In the genomic region with DNA sequence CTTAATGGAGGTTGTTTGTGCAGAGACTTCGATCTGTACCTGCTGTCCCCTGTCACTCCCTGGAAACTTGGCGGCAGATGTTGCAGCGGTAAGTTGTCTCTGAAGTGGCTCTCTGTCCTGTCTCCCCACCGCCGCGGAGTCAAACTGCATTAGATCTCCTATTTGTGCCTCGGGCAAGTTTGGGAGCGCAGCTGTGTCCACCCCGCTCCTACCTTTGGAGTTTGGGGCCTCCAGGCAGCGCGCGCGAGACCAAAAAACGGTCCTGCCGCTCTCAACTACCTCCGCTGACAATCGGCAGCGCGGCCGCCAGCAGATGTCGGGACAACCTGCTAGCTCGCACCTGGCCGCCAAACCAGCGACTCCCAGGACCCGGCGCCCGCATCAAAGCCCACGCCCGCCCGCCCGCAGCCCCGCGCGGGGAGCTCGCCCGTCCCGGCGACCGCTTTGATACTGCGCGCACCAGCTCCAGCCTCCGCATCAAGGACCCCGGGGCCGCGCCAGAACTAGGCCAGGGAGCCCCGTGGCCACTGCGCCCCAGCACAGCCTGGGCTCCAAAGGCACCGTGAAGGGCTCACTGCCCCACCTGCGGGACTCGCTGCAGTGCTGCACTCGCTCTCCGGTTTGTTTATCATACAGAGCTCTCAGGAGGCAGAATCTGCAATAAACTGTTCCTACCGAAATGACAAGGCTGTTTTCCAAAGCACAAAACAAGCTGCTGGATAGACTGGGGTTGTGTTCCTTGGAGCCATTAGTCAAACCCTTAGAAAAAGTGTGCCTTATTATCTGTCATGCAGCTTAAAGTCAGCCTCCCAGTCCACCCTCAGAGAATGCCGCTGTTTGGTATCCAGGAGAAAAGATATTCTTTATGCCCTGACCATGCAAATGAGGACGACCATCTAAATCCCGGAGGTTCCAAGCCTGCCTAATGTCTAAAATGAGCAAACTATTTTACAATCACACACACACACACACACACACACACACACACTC, we compare ENCODE assay signal across 8 mouse cellular contexts.
DNase-seq lines count a peak whose midpoint lies in the region; ATAC-seq lines count a peak whose summit lies in the region.

No protein-coding gene starts in this region.

- intact Hi-C loops in gastrocnemius, postnatal 14 days (cut with DNase I; ENCODE audit: low total_unique reads), result no loop called here
- intact Hi-C loops in gastrocnemius, postnatal 36 days (cut with DNase I), result no loop called here

- H3K4me1 ChIP-seq in liver, embryonic 13.5 days (replicated peaks), result no peaks in the 10 kb centered on the region
- H3K4me1 ChIP-seq in neural tube, embryonic 14.5 days (ENCODE audit: control insufficient read depth, insufficient read depth, low read length), result no peaks in the 10 kb centered on the region

- H3K27me3 ChIP-seq in liver, embryonic 13.5 days, result peaks cover 20% of the 10 kb centered on the region
- H3K27me3 ChIP-seq in neural tube, embryonic 14.5 days (ENCODE audit: control insufficient read depth, insufficient read depth, low read length), result 0 out of 2 replicates have a peak, but pooled peaks cover 4% of the 10 kb centered on the region

- no peak overlapping the region for H3K9ac ChIP-seq in liver, embryonic 13.5 days
- H3K9ac ChIP-seq in neural tube, embryonic 14.5 days (replicated peaks; ENCODE audit: low read depth, low read length), result peak overlapping the region; percentile 60

- WGBS in liver, embryonic 13.5 days (ENCODE audit: insufficient replicate concordance), result 7% methylated on average over 55 of the region's 56 CpGs
- WGBS in neural tube, embryonic 14.5 days, result 2% methylated on average over 47 of the region's 56 CpGs

- H3K4me2 ChIP-seq in liver, embryonic 13.5 days, result peak overlapping the region; percentile 60
- peak overlapping the region; percentile 91 for H3K4me2 ChIP-seq in neural tube, embryonic 14.5 days (ENCODE audit: low read depth, low read length)

- H3K27ac ChIP-seq in liver, embryonic 13.5 days, result no peak overlapping the region
- H3K27ac ChIP-seq in neural tube, embryonic 14.5 days (ENCODE audit: low read depth, low read length), result no peak overlapping the region

- H3K9me3 ChIP-seq in liver, embryonic 13.5 days (replicated peaks), result no peaks in the 10 kb centered on the region
- H3K9me3 ChIP-seq in neural tube, embryonic 14.5 days (ENCODE audit: control insufficient read depth, low read length), result no peaks in the 10 kb centered on the region

- peak; percentile 97 for ATAC-seq in frontal cortex, adult (ENCODE audit: low TSS enrichment)
- ATAC-seq in liver, embryonic 13.5 days (ENCODE audit: low read depth), result 0 out of 2 replicates have a peak, but pooled peaks have one; percentile 48
- ATAC-seq in neural tube, embryonic 14.5 days (ENCODE audit: low read depth), result peak; percentile 88

- H3K36me3 ChIP-seq in liver, embryonic 13.5 days, result no peaks in the 10 kb centered on the region
- no peaks in the 10 kb centered on the region for H3K36me3 ChIP-seq in neural tube, embryonic 14.5 days (ENCODE audit: control insufficient read depth, insufficient read depth, low read length)

- DNase-seq in gastrocnemius, postnatal 14 days, result peak; percentile 20
- DNase-seq in gastrocnemius, postnatal 36 days, result no peak
- DNase-seq in cerebellum, adult 8-10 months, result peak; percentile 10
- peak; percentile 54 for DNase-seq in kidney, postnatal 10 days
- no peak for DNase-seq in liver, embryonic 13.5 days
- DNase-seq in thymus, postnatal 10 days (ENCODE audit: low spot score in 2 of 2), result peak; percentile 59 to 64

- H3K4me3 ChIP-seq in liver, embryonic 13.5 days (replicated peaks), result peak overlapping the region; percentile 40
- H3K4me3 ChIP-seq in neural tube, embryonic 14.5 days (ENCODE audit: low read depth, low read length), result peak overlapping the region; percentile 50

Comparison
In these comparisons a context has a peak if more than half of its experiments do, and no peak if none do; other contexts are left out.
1. DNase-seq: peak in gastrocnemius, postnatal 14 days (single experiment), cerebellum, adult 8-10 months (single experiment), kidney, postnatal 10 days (single experiment) and thymus, postnatal 10 days (2 of 2); none in gastrocnemius, postnatal 36 days (0 of 2) and liver, embryonic 13.5 days (single experiment).
2. Peak in every context shown above with its lines, with median percentiles within 50 percentile points of each other: ATAC-seq.